Mouse (Mus musculus): ENCODE results near the gene Osbp2. TPM values are rescaled to one million over a fixed set of nuclear protein-coding genes. Genes with fewer than 3 reads are reported as not detected.
A peak's percentile ranks its signal among the peaks of the same experiment; 100 is the strongest.

Osbp2 gene
- polyA plus RNA-seq, 1 experiment from 2014 or later = 1.5 TPM

DNA sequence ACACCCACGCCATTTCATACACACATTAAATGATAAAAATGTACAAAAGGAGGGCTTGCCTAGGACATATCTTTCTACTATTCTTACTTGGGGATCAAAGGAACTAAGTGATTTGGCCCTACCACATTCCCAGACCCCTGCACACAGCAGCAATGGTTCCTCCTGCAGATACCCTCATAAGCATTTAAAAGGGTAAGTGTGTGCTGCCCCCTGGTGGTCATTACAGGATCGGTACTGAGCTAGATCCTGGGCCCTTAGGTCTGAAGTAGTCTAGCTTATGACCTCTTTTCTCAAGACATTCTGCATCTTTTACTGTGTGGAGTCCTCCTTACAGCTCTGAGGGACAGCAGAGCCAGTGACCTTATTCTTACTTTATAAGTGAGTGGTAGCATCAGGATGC lies 16.1 kb upstream of the Osbp2 start:
- H3K36me3 ChIP-seq (ENCODE audit: control insufficient read depth, insufficient read depth, low read length) = no peaks in the 10 kb centered on the region
- ATAC-seq (ENCODE audit: low FRiP score) = no peak
- peak; percentile 94 for DNase-seq (ENCODE audit: low spot score, missing footprints)
- no peak overlapping the region for H3K4me3 ChIP-seq (ENCODE audit: low read depth, low read length)
- no peaks in the 10 kb centered on the region for H3K9me3 ChIP-seq (ENCODE audit: control insufficient read depth, low read length)
- H3K27me3 ChIP-seq (ENCODE audit: control insufficient read depth, insufficient read depth, low read length) = no peaks in the 10 kb centered on the region
- no peak overlapping the region for H3K27ac ChIP-seq (ENCODE audit: low read depth, low read length)
- no peak overlapping the region for H3K4me2 ChIP-seq
- no peak overlapping the region for H3K9ac ChIP-seq (ENCODE audit: low read length)
- H3K4me1 ChIP-seq (ENCODE audit: control insufficient read depth, insufficient read depth, low read length) = no peaks in the 10 kb centered on the region
- 44% methylated on average over 2 of the region's 2 CpGs for WGBS

DNA sequence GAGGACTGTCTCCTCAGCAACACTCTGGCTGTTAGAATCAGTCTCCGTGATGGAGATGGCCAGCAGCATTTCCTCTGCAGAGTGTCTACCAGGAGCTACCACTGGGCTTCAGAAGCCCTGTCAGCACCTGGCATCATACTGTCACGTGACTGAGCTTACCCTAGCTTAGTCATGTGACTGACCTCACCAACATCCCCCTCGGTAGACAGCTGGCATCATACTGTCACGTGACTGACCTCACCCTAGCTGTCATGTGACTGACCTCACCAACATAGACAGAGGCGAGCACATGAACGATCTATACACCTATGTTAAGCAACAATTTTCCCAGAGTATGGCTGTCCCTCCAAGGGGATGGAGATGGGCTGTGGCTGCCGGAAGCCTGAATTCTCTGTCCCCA lies 15.0 kb upstream of the Osbp2 start:
- no peak overlapping the region for H3K9ac ChIP-seq (ENCODE audit: low read length)
- ATAC-seq (ENCODE audit: low FRiP score) (no peak), DNase-seq (ENCODE audit: low spot score, missing footprints) (no peak)
- H3K4me1 ChIP-seq (ENCODE audit: control insufficient read depth, insufficient read depth, low read length) = no peaks in the 10 kb centered on the region
- no peaks in the 10 kb centered on the region for H3K9me3 ChIP-seq (ENCODE audit: control insufficient read depth, low read length)
- no peaks in the 10 kb centered on the region for H3K36me3 ChIP-seq (ENCODE audit: control insufficient read depth, insufficient read depth, low read length)
- no peak overlapping the region for H3K27ac ChIP-seq (ENCODE audit: low read depth, low read length)
- H3K27me3 ChIP-seq (ENCODE audit: control insufficient read depth, insufficient read depth, low read length) = no peaks in the 10 kb centered on the region
- no peak overlapping the region for H3K4me2 ChIP-seq
- no peak overlapping the region for H3K4me3 ChIP-seq (ENCODE audit: low read depth, low read length)
- 83% methylated on average over 7 of the region's 7 CpGs for WGBS

DNA sequence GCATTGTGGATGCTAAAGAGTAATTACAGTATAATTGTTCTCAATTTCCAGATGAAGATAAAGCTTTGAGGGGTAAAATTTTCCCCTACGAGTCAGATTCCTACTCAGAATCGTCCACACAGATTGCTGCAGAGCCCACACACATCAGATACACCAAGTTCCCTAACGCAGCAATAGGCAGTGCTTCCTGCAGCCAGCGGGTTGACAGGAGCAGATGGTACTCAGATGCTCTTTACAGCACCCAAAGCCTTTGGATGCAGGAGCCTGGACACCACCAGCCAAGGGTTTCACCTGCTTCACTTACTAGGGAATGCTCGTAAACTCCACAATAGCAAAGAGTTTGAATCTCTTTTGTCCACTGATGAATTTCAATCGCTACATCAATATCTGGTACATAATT lies 12.7 kb upstream of the Osbp2 start:
- no peaks in the 10 kb centered on the region for H3K4me1 ChIP-seq (ENCODE audit: control insufficient read depth, insufficient read depth, low read length)
- no peak for DNase-seq (ENCODE audit: low spot score, missing footprints)
- H3K4me3 ChIP-seq (ENCODE audit: low read depth, low read length) = no peak overlapping the region
- H3K4me2 ChIP-seq = no peak overlapping the region
- no peak overlapping the region for H3K9ac ChIP-seq (ENCODE audit: low read length)
- H3K27me3 ChIP-seq (ENCODE audit: control insufficient read depth, insufficient read depth, low read length) = no peaks in the 10 kb centered on the region
- no peak overlapping the region for H3K27ac ChIP-seq (ENCODE audit: low read depth, low read length)
- no peaks in the 10 kb centered on the region for H3K36me3 ChIP-seq (ENCODE audit: control insufficient read depth, insufficient read depth, low read length)
- 83% methylated on average over 6 of the region's 6 CpGs for WGBS
- no peaks in the 10 kb centered on the region for H3K9me3 ChIP-seq (ENCODE audit: control insufficient read depth, low read length)
- ATAC-seq (ENCODE audit: low FRiP score) = no peak

DNA sequence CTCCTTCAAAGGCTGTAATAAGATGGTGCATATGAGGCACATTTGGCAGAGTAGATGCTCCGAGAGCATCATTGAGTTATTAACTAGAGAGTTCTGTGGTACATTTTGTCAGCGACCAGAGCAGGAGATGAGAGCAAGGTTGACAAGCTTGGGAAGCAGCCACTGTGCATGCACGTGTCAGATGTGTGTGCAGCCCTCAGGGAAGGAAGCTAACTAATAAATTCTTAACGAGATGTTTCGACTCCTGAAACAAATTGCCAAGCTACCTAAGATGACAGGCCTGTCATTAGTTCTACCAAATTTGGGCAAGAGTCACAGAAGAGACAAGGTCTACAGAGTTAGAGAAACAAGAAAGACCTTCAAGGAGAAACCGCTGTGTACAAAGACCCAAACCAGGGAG lies 640 bp upstream of the Osbp2 start:
- Histone ChIP-seq H3K4me3 (ENCODE audit: low read depth, low read length) (peak overlapping the region; percentile 43), H3K27ac (ENCODE audit: low read depth, low read length) (no peak overlapping the region), H3K9me3 (ENCODE audit: control insufficient read depth, low read length) (no peaks in the 10 kb centered on the region), H3K27me3 (ENCODE audit: control insufficient read depth, insufficient read depth, low read length) (peaks cover 11% of the 10 kb centered on the region), H3K36me3 (ENCODE audit: control insufficient read depth, insufficient read depth, low read length) (no peaks in the 10 kb centered on the region), H3K4me1 (ENCODE audit: control insufficient read depth, insufficient read depth, low read length) (no peaks in the 10 kb centered on the region), H3K4me2 (peak overlapping the region; percentile 71), H3K9ac (ENCODE audit: low read length) (peak overlapping the region; percentile 63)
- ATAC-seq (ENCODE audit: low FRiP score) = no peak
- peak; percentile 89 for DNase-seq (ENCODE audit: low spot score, missing footprints)
- WGBS = 53% methylated on average over 6 of the region's 6 CpGs

DNA sequence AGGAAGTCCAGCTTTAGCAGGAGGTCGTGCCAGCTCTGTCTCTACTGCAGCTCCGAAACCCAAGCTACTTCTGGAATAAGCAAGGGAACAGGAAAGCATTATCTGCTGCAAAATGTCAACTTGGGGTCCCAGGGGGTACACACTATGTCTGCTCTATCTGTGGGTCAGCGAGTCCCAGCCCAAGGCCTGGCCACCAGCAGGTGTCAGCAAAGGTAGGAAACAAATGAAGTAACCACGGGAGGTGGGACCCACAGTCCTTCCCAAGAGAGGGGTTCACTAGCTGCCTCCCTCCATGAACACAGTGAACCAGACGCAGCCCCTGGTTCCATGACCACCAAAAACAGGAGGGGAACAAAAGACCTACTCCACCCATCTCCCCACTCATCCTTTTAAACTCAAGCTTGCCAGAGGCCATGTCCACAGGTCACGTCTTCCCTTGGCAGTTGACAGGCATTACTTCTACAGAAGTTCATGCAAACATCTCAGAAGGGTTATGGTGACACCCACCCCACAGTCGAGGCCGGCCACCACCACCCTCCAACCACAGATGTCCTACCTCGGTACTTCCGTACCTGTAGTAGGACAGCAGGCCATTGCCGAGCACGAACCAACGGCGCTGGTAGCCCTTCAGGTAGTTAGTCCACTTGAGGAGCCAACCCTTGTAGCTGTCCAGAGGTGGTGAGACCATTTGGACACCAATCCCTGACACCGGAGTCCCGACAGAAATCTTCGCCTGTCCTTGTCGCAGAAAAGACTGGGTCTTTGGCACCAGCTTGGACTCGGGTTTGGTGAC lies 846 bp downstream of the Osbp2 start:
- 73% methylated on average over 19 of the region's 19 CpGs for WGBS
- H3K36me3 ChIP-seq (ENCODE audit: control insufficient read depth, insufficient read depth, low read length) = no peaks in the 10 kb centered on the region
- ATAC-seq (ENCODE audit: low FRiP score) (peak; percentile 22; the same call in 1 of the 2 replicates), DNase-seq (ENCODE audit: low spot score, missing footprints) (peak; percentile 83)
- no peaks in the 10 kb centered on the region for H3K9me3 ChIP-seq (ENCODE audit: control insufficient read depth, low read length)
- peaks cover 11% of the 10 kb centered on the region for H3K27me3 ChIP-seq (ENCODE audit: control insufficient read depth, insufficient read depth, low read length)
- H3K4me2 ChIP-seq = peak overlapping the region; percentile 71
- no peaks in the 10 kb centered on the region for H3K4me1 ChIP-seq (ENCODE audit: control insufficient read depth, insufficient read depth, low read length)
- H3K27ac ChIP-seq (ENCODE audit: low read depth, low read length) = no peak overlapping the region
- H3K4me3 ChIP-seq (ENCODE audit: low read depth, low read length) = peak overlapping the region; percentile 43; the same call in 1 of the 2 replicates
- no peak overlapping the region; the same call in 1 of the 2 replicates for H3K9ac ChIP-seq (ENCODE audit: low read length)

DNA sequence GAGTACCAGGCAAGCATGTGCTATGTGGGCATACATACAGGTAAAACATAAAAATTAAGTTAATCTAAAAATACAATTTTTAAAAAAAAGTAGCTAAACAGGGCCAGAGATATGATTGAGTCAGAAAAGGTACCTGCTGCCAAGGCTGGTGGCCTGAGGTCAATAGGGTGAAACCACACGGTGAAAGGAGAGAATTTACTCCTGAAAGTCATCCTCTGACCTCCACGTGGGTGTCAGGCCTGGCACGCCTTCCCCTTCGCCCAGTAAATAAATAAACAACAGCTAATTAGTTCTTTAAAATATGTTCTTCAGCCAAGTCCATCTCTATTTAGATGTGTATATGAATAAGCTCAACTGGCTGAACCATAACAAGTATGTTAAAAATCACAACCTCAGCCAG lies 3.3 kb downstream of the Osbp2 start:
- Histone ChIP-seq H3K9me3 (ENCODE audit: control insufficient read depth, low read length) (no peaks in the 10 kb centered on the region), H3K9ac (ENCODE audit: low read length) (no peak overlapping the region), H3K4me3 (ENCODE audit: low read depth, low read length) (no peak overlapping the region), H3K27ac (ENCODE audit: low read depth, low read length) (no peak overlapping the region), H3K4me1 (ENCODE audit: control insufficient read depth, insufficient read depth, low read length) (no peaks in the 10 kb centered on the region), H3K27me3 (ENCODE audit: control insufficient read depth, insufficient read depth, low read length) (peaks cover 11% of the 10 kb centered on the region), H3K36me3 (ENCODE audit: control insufficient read depth, insufficient read depth, low read length) (no peaks in the 10 kb centered on the region), H3K4me2 (no peak overlapping the region)
- ATAC-seq (ENCODE audit: low FRiP score) = no peak
- no peak for DNase-seq (ENCODE audit: low spot score, missing footprints)
- 85% methylated on average over 4 of the region's 4 CpGs for WGBS

DNA sequence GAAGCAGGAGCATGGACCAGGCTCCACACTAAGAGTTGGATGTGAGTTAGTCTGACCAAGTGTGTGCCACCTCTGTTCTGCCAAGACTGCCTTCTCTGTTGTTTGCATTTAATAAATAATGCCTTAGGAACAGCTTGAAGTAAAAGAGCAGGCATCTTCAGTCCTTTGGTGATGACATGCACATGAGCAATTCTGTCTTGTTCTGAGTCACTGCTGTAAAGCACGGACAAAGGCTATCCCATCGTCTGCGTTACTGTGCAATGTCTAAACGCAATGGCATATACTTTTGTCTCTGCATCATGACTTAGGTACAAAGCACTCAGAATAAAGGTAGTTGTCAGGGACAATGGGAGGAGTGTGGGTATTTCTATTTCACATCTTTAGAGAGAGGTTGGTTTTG lies 3.9 kb downstream of the Osbp2 start:
- no peak overlapping the region for H3K9ac ChIP-seq (ENCODE audit: low read length)
- WGBS = 89% methylated on average over 4 of the region's 4 CpGs
- no peak overlapping the region for H3K4me3 ChIP-seq (ENCODE audit: low read depth, low read length)
- no peak overlapping the region for H3K27ac ChIP-seq (ENCODE audit: low read depth, low read length)
- H3K27me3 ChIP-seq (ENCODE audit: control insufficient read depth, insufficient read depth, low read length) = peaks cover 11% of the 10 kb centered on the region
- no peaks in the 10 kb centered on the region for H3K4me1 ChIP-seq (ENCODE audit: control insufficient read depth, insufficient read depth, low read length)
- DNase-seq (ENCODE audit: low spot score, missing footprints) = no peak
- no peaks in the 10 kb centered on the region for H3K9me3 ChIP-seq (ENCODE audit: control insufficient read depth, low read length)
- ATAC-seq (ENCODE audit: low FRiP score) = no peak
- no peaks in the 10 kb centered on the region for H3K36me3 ChIP-seq (ENCODE audit: control insufficient read depth, insufficient read depth, low read length)
- no peak overlapping the region for H3K4me2 ChIP-seq

DNA sequence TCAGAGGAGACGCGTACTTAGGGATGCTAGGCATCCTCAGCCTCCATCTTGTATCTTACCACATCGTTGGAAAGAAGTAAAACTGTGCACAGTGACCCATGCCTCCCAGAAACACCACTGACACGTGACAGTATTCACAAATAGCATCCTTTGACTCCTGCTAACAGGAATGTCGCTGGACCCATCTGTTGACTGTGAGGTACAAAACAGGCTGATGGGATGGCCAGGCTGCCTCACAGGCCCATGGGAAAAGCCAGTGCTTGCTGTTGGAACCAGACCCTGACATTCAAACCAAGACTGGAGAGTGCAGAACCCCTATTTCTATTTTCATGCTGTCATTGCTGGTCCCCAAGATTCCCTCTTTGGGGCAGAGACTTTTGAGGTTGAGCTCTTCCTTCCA lies 5.8 kb downstream of the Osbp2 start:
- no peaks in the 10 kb centered on the region for H3K9me3 ChIP-seq (ENCODE audit: control insufficient read depth, low read length)
- peaks cover 5% of the 10 kb centered on the region for H3K27me3 ChIP-seq (ENCODE audit: control insufficient read depth, insufficient read depth, low read length)
- no peak overlapping the region for H3K4me3 ChIP-seq (ENCODE audit: low read depth, low read length)
- no peaks in the 10 kb centered on the region for H3K4me1 ChIP-seq (ENCODE audit: control insufficient read depth, insufficient read depth, low read length)
- WGBS = 80% methylated on average over 5 of the region's 5 CpGs
- H3K4me2 ChIP-seq = no peak overlapping the region
- no peak for DNase-seq (ENCODE audit: low spot score, missing footprints)
- H3K36me3 ChIP-seq (ENCODE audit: control insufficient read depth, insufficient read depth, low read length) = no peaks in the 10 kb centered on the region
- ATAC-seq (ENCODE audit: low FRiP score) = no peak
- no peak overlapping the region for H3K27ac ChIP-seq (ENCODE audit: low read depth, low read length)
- H3K9ac ChIP-seq (ENCODE audit: low read length) = no peak overlapping the region

DNA sequence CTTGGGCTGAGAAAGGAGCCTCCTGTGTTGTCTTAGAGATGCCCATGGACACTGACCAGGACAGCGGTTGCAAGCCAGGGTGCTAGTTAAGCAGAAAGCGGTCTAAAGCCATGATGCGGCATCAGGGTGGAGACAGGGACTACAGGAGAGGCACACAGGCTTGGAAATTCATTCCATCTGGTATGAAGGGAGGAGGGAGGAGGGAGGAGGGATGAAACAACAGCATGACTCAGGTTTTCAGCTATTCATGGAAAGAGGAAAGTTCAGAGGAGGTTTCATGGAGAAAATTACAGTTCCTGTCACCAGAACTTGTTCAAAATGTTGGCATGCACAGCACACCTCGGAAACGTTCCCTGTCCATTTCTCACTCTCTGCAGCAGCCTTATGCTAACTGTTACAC lies 7.9 kb downstream of the Osbp2 start:
- no peak overlapping the region for H3K4me2 ChIP-seq
- no peaks in the 10 kb centered on the region for H3K9me3 ChIP-seq (ENCODE audit: control insufficient read depth, low read length)
- H3K9ac ChIP-seq (ENCODE audit: low read length) = no peak overlapping the region
- no peaks in the 10 kb centered on the region for H3K4me1 ChIP-seq (ENCODE audit: control insufficient read depth, insufficient read depth, low read length)
- H3K36me3 ChIP-seq (ENCODE audit: control insufficient read depth, insufficient read depth, low read length) = no peaks in the 10 kb centered on the region
- 91% methylated on average over 5 of the region's 5 CpGs for WGBS
- no peak overlapping the region for H3K4me3 ChIP-seq (ENCODE audit: low read depth, low read length)
- DNase-seq (ENCODE audit: low spot score, missing footprints) (no peak), ATAC-seq (ENCODE audit: low FRiP score) (no peak)
- no peak overlapping the region for H3K27ac ChIP-seq (ENCODE audit: low read depth, low read length)
- H3K27me3 ChIP-seq (ENCODE audit: control insufficient read depth, insufficient read depth, low read length) = no peaks in the 10 kb centered on the region
